Mouse (Mus musculus): Measurements from ENCODE around the gene Ptprt.

GRCm38 (mm10) chr2:161499097-161499899 is 1161.6 kb downstream of the Ptprt start:
- no peak for TF ChIP-seq POLR2A (IDR thresholded peaks at IDR 0.05; ENCODE audit: borderline replicate concordance, low read depth, low read length)
- TF ChIP-seq CTCF (IDR thresholded peaks at IDR 0.05; ENCODE audit: low read depth, low read length), result no peak
